Mouse (Mus musculus): ENCODE results near the gene Trpc7. TPM values are rescaled to one million over a fixed set of nuclear protein-coding genes. Genes with fewer than 3 reads are reported as not detected.

Gene Trpc7
- total RNA-seq (2021) = under 1 TPM; 0.10 to 0.12 TPM

- intact Hi-C loops (cut with DNase I) = loop anchor here (10.0 kb wide), 1 partner anchor 349 kb away; no protein-coding TSS in a partner anchor
- DNase-seq = no peak
Measured at GRCm38 (mm10) chr13:56895893-56896292, at the start of gene Trpc7. Gene Trpc7, minus strand, starts transcription at chr13:56895993.

- no peak for DNase-seq
- intact Hi-C loops (cut with DNase I) = no loop called here
Measured at GRCm38 (mm10) chr13:56939261-56939660, 43.5 kb upstream of the Trpc7 start.

GRCm38 (mm10) chr13:56933832-56934510 lies 38.2 kb upstream of the Trpc7 start:
- intact Hi-C loops (cut with DNase I) = no loop called here
- DNase-seq = no peak

- intact Hi-C loops (cut with DNase I) = no loop called here
- no peak for DNase-seq
Measured at GRCm38 (mm10) chr13:56930421-56930820, 34.6 kb upstream of the Trpc7 start.

- intact Hi-C loops (cut with DNase I) = no loop called here
- DNase-seq = no peak
Measured at GRCm38 (mm10) chr13:56922976-56923375, 27.2 kb upstream of the Trpc7 start.

GRCm38 (mm10) chr13:56921251-56921650 lies 25.5 kb upstream of the Trpc7 start:
- intact Hi-C loops (cut with DNase I) = no loop called here
- no peak for DNase-seq

GRCm38 (mm10) chr13:56914721-56915120 lies 18.9 kb upstream of the Trpc7 start:
- intact Hi-C loops (cut with DNase I) = no loop called here
- no peak for DNase-seq

- intact Hi-C loops (cut with DNase I) = no loop called here
- no peak for DNase-seq
Measured at GRCm38 (mm10) chr13:56911093-56911492, 15.3 kb upstream of the Trpc7 start.

GRCm38 (mm10) chr13:56895386-56895785 lies 407 bp downstream of the Trpc7 start:
- intact Hi-C loops (cut with DNase I) = loop anchor here (10.0 kb wide), 1 partner anchor 349 kb away; no protein-coding TSS in a partner anchor
- DNase-seq = peak; percentile 64 to 85

GRCm38 (mm10) chr13:56894543-56894942 lies 1.2 kb downstream of the Trpc7 start:
- no peak for DNase-seq
- intact Hi-C loops (cut with DNase I) = loop anchor here (10.0 kb wide), 1 partner anchor 350 kb away; no protein-coding TSS in a partner anchor

- DNase-seq = no peak
- intact Hi-C loops (cut with DNase I) = loop anchor here (10.0 kb wide), 1 partner anchor 355 kb away; no protein-coding TSS in a partner anchor
Measured at GRCm38 (mm10) chr13:56889888-56890287, 5.9 kb downstream of the Trpc7 start.

- intact Hi-C loops (cut with DNase I) = no loop called here
- DNase-seq = no peak
Measured at GRCm38 (mm10) chr13:56882931-56883330, 12.9 kb downstream of the Trpc7 start.

GRCm38 (mm10) chr13:56864567-56864966 lies 31.2 kb downstream of the Trpc7 start:
- no peak for DNase-seq
- intact Hi-C loops (cut with DNase I) = no loop called here

- no peak for DNase-seq
- intact Hi-C loops (cut with DNase I) = no loop called here
Measured at GRCm38 (mm10) chr13:56862011-56862410, 33.8 kb downstream of the Trpc7 start.

GRCm38 (mm10) chr13:56854506-56854905 lies 41.3 kb downstream of the Trpc7 start:
- intact Hi-C loops (cut with DNase I) = no loop called here
- DNase-seq = no peak

GRCm38 (mm10) chr13:56853436-56853835 lies 42.4 kb downstream of the Trpc7 start:
- intact Hi-C loops (cut with DNase I) = no loop called here
- no peak for DNase-seq

GRCm38 (mm10) chr13:56845866-56846265 lies 49.9 kb downstream of the Trpc7 start:
- DNase-seq = no peak
- intact Hi-C loops (cut with DNase I) = no loop called here

- intact Hi-C loops (cut with DNase I) = no loop called here
- DNase-seq = no peak
Measured at GRCm38 (mm10) chr13:56815471-56815870, 80.3 kb downstream of the Trpc7 start.

GRCm38 (mm10) chr13:56806776-56807490 lies 88.9 kb downstream of the Trpc7 start:
- peak; percentile 89 to 93 for DNase-seq
- intact Hi-C loops (cut with DNase I) = loop anchor here (1.0 to 5.0 kb wide), 4 partner anchors 120 to 462 kb away; no protein-coding TSS in a partner anchor

GRCm38 (mm10) chr13:56805131-56805530 lies 90.7 kb downstream of the Trpc7 start:
- intact Hi-C loops (cut with DNase I) = loop anchor here (5.0 kb wide), 1 partner anchor 122 kb away; no protein-coding TSS in a partner anchor

GRCm38 (mm10) chr13:56797459-56797858 lies 98.3 kb downstream of the Trpc7 start:
- DNase-seq = no peak
- intact Hi-C loops (cut with DNase I) = no loop called here

More at GRCm38 (mm10) chr13:56805131-56805530, 90.7 kb downstream of the Trpc7 start:
- no peak for DNase-seq

- intact Hi-C loops (cut with DNase I) = no loop called here
- no peak for DNase-seq
Measured at GRCm38 (mm10) chr13:56795501-56795900, 100.3 kb downstream of the Trpc7 start.

Data from heart, postnatal 10 days (tissue).